Mouse (Mus musculus) CH12.LX (cell line): ENCODE results near the gene Gm26727. TPM values are rescaled to one million over a fixed set of nuclear protein-coding genes. Genes with fewer than 3 reads are reported as not detected.
"Not testable (repeated sequence)": the region's sequence is repeated elsewhere in the genome, so short reads cannot be mapped to it uniquely, and the experiment has no call there.

Experiments used
- DNase-seq: peaks from one replicate; pipeline ENCODE4 v3.0.0-alpha.2; 2013; ENCODE audit errors: extremely low read depth
- H3K27ac ChIP-seq: 2 replicates; pipeline ENCODE4 v1.5.1; 2012; ENCODE audit warnings: low read depth, mild to moderate bottlenecking, control low read depth, moderate library complexity; ENCODE audit not compliant: insufficient read depth
- H3K27me3 ChIP-seq: replicated peaks from 2 replicates; pipeline ENCODE3; 2012; ENCODE audit warnings: inconsistent platforms
- H3K36me3 ChIP-seq, 2 experiments: replicated peaks in 1 of 2; 2 replicates each; pipeline versions ENCODE3 to v1.6.1; 2012; ENCODE audit warnings: inconsistent platforms in 1 of 2, low read length in 1 of 2, mild to moderate bottlenecking in 1 of 2, mixed read lengths in 1 of 2, moderate library complexity in 1 of 2; ENCODE audit not compliant: control insufficient read depth in 1 of 2, insufficient read depth in 1 of 2
- H3K4me1 ChIP-seq, 2 experiments: 2 replicates each; pipeline ENCODE4 v1.6.1; 2012; ENCODE audit warnings: inconsistent platforms in 1 of 2, moderate library complexity in 1 of 2; ENCODE audit not compliant: insufficient read depth in 2 of 2, control insufficient read depth in 1 of 2
- H3K4me2 ChIP-seq: 2 replicates; pipeline ENCODE4 v1.6.1; 2012; ENCODE audit warnings: low read depth, mild to moderate bottlenecking, control low read depth; ENCODE audit not compliant: poor library complexity, insufficient read depth, severe bottlenecking
- H3K4me3 ChIP-seq, 3 experiments: fragments of 150-350 bp in 1 of 3; sonication (generic) in 1 of 3; replicated peaks in 1 of 3; 2 replicates each; pipeline versions ENCODE3 to v1.5.1; 2011 to 2012; ENCODE audit warnings: low read depth in 2 of 3, low read length in 2 of 3, mild to moderate bottlenecking in 2 of 3, moderate library complexity in 2 of 3, control low read depth in 1 of 3, improper control_type of control experiment in 1 of 3, inconsistent platforms in 1 of 3, mixed read lengths in 1 of 3; ENCODE audit not compliant: poor library complexity in 1 of 3
- H3K79me2 ChIP-seq: replicated peaks from 2 replicates; pipeline ENCODE4 v1.6.1; 2012; ENCODE audit warnings: mild to moderate bottlenecking, moderate library complexity; ENCODE audit not compliant: control insufficient read depth, poor library complexity, insufficient read depth, severe bottlenecking; ENCODE audit errors: extremely low read depth
- H3K9ac ChIP-seq: 2 replicates; pipeline ENCODE4 v1.6.1; 2012; ENCODE audit warnings: low read depth, mild to moderate bottlenecking, control low read depth, moderate library complexity; ENCODE audit not compliant: insufficient read depth
- H3K9me3 ChIP-seq: replicated peaks from 2 replicates; pipeline ENCODE3; 2012; ENCODE audit warnings: low read length, inconsistent platforms, mixed read lengths
- CHD1 ChIP-seq: IDR thresholded peaks from 2 replicates; pipeline ENCODE4 v1.6.1; 2012; ENCODE audit warnings: low read depth, low read length, improper control_type of control experiment, inconsistent platforms
- CHD2 ChIP-seq: IDR thresholded peaks from 2 replicates; pipeline ENCODE4 v1.6.1; 2011; ENCODE audit warnings: low read length, improper control_type of control experiment
- CTCF ChIP-seq, 2 experiments: IDR thresholded peaks in 1 of 2; conservative IDR thresholded peaks in 1 of 2; 2 replicates each; pipeline ENCODE4 v1.5.1; 2011 to 2012; ENCODE audit warnings: low read depth in 2 of 2, low read length in 2 of 2, improper control_type of control experiment in 1 of 2, inconsistent platforms in 1 of 2, mild to moderate bottlenecking in 1 of 2, moderate library complexity in 1 of 2
- ELF1 ChIP-seq: IDR thresholded peaks from 2 replicates; pipeline ENCODE4 v1.6.1; 2014; ENCODE audit warnings: low read depth, mild to moderate bottlenecking, inconsistent platforms, low read length, improper control_type of control experiment
- GABPA ChIP-seq: IDR thresholded peaks from 2 replicates; pipeline ENCODE4 v1.6.1; 2012; ENCODE audit warnings: low read depth, low read length, improper control_type of control experiment, inconsistent platforms; ENCODE audit not compliant: insufficient replicate concordance
- JUND ChIP-seq: conservative IDR thresholded peaks from 2 replicates; pipeline ENCODE4 v1.6.1; 2011; ENCODE audit warnings: low read depth, low read length, improper control_type of control experiment
- KAT2A ChIP-seq: IDR thresholded peaks from 2 replicates; pipeline ENCODE4 v1.6.1; 2012; ENCODE audit warnings: low read length, improper control_type of control experiment, inconsistent platforms; ENCODE audit not compliant: insufficient replicate concordance
- MAFK ChIP-seq: IDR thresholded peaks from 2 replicates; pipeline ENCODE4 v1.6.1; 2011; ENCODE audit warnings: low read length, improper control_type of control experiment; ENCODE audit not compliant: insufficient replicate concordance
- MAZ ChIP-seq: IDR thresholded peaks from 2 replicates; pipeline ENCODE4 v1.6.1; 2012; ENCODE audit warnings: low read depth, mild to moderate bottlenecking, inconsistent platforms, low read length, improper control_type of control experiment, moderate library complexity
- MEF2A ChIP-seq: IDR thresholded peaks from 2 replicates; pipeline ENCODE4 v1.6.1; 2014; ENCODE audit warnings: low read depth, mild to moderate bottlenecking, inconsistent platforms, low read length, improper control_type of control experiment, borderline replicate concordance
- MXI1 ChIP-seq: IDR thresholded peaks from 2 replicates; pipeline ENCODE4 v1.6.1; 2011; ENCODE audit warnings: mild to moderate bottlenecking, low read depth, low read length, improper control_type of control experiment
- POLR2A ChIP-seq: IDR thresholded peaks from 2 replicates; pipeline ENCODE4 v1.6.1; 2011; ENCODE audit warnings: low read depth, mild to moderate bottlenecking, improper control_type of control experiment, low read length
- RAD21 ChIP-seq: IDR thresholded peaks from 2 replicates; pipeline ENCODE4 v1.6.1; 2011; ENCODE audit warnings: low read depth, mild to moderate bottlenecking, low read length, improper control_type of control experiment, moderate library complexity
- SIN3A ChIP-seq: IDR thresholded peaks from 2 replicates; pipeline ENCODE4 v1.6.1; 2012; ENCODE audit warnings: low read length, improper control_type of control experiment, inconsistent platforms
- TBP ChIP-seq: conservative IDR thresholded peaks from 2 replicates; pipeline ENCODE4 v1.6.1; 2011; ENCODE audit warnings: low read depth, low read length, improper control_type of control experiment
- TCF12 ChIP-seq: IDR thresholded peaks from 2 replicates; pipeline ENCODE4 v1.6.1; 2014; ENCODE audit warnings: low read depth, mild to moderate bottlenecking, inconsistent platforms, low read length, improper control_type of control experiment
- USF2 ChIP-seq: conservative IDR thresholded peaks from 2 replicates; pipeline ENCODE4 v1.6.1; 2011; ENCODE audit warnings: low read depth, low read length, improper control_type of control experiment
- ZC3H11A ChIP-seq: IDR thresholded peaks from 2 replicates; pipeline ENCODE4 v1.6.1; 2012; ENCODE audit warnings: low read depth, mild to moderate bottlenecking, inconsistent platforms, low read length, improper control_type of control experiment
- ZKSCAN1 ChIP-seq: IDR thresholded peaks from 2 replicates; pipeline ENCODE4 v1.6.1; 2012; ENCODE audit warnings: low read depth, inconsistent platforms, low read length, improper control_type of control experiment, borderline replicate concordance
- ZNF384 ChIP-seq: IDR thresholded peaks from 2 replicates; pipeline ENCODE4 v1.6.1; 2012; ENCODE audit warnings: low read depth, low read length, improper control_type of control experiment, inconsistent platforms
- dilution Hi-C: fragments of 300-500 bp; cut with MboI; formaldehyde crosslinking; loops from 2 replicates; pipeline ENCODE4 v1.14.3; 2020; ENCODE audit warnings: low sequenced_read_pairs; ENCODE audit not compliant: extremely low pct_unique_long_range_greater_than_20kb, extremely low pct_ligation_motif_present
- in situ Hi-C: fragments of 300-500 bp; cut with MboI; formaldehyde crosslinking; loops from 3 replicates; pipeline ENCODE4 v1.14.3; 2019; ENCODE audit warnings: low sequenced_read_pairs, low pct_ligation_motif_present, low pct_unique_long_range_greater_than_20kb, mixed read lengths
- polyA plus RNA-seq: library from polyadenylated mRNA; unstranded; fragments of >175 nt; gene quantifications from 2 replicates; pipeline ENCODE4 v1.2.1, GENCODE M21; 2012; ENCODE audit warnings: low read depth; ENCODE audit not compliant: insufficient read length
- total RNA-seq, 2 experiments: library from RNA; depleted of rRNA; stranded (reverse); fragments of 300-350 nt in 1 of 2; fragments of >200 nt in 1 of 2; gene quantifications; 2 replicates each; pipeline ENCODE4 v1.2.3; 2012 to 2014

Gene Gm26727
- total and polyA plus RNA-seq, 3 experiments, result not detected

GRCm38 (mm10) chr2:67477753-67478152, 44.8 kb upstream of the Gm26727 start:
- dilution Hi-C loops, result no loop called here
- in situ Hi-C loops, result no loop called here
- no peak overlapping the region for H3K27ac ChIP-seq
- no peaks in the 10 kb centered on the region for H3K36me3 ChIP-seq
- H3K4me3 ChIP-seq, result no peak overlapping the region
- H3K4me1 ChIP-seq, result no peaks in the 10 kb centered on the region
- peaks cover 38% of the 10 kb centered on the region for H3K9me3 ChIP-seq
- no peak overlapping the region for H3K9ac ChIP-seq
- TF ChIP-seq ELF1 (no peak), CTCF (conservative IDR thresholded peaks at IDR 0.05 in 1 of 2, IDR thresholded peaks at IDR 0.05 in 1 of 2; ENCODE audit: low read depth in 2 of 2, low read length in 2 of 2) (peak in 1 of 2 experiments; percentile 15; a peak in 1 of 4 replicates)
- DNase-seq, result peak; percentile 4
- no peak overlapping the region for H3K4me2 ChIP-seq
- no peaks in the 10 kb centered on the region for H3K27me3 ChIP-seq
- no peaks in the 10 kb centered on the region for H3K79me2 ChIP-seq

GRCm38 (mm10) chr2:67470030-67470429, 37.0 kb upstream of the Gm26727 start:
- H3K4me1 ChIP-seq, in situ Hi-C loops, H3K4me3 ChIP-seq, DNase-seq, H3K27me3 ChIP-seq, H3K9ac ChIP-seq, H3K36me3 ChIP-seq, H3K4me2 ChIP-seq, H3K27ac ChIP-seq, dilution Hi-C loops, H3K79me2 ChIP-seq: not testable (repeated sequence)
- peaks cover 31% of the 10 kb centered on the region for H3K9me3 ChIP-seq

GRCm38 (mm10) chr2:67467036-67467435, 34.1 kb upstream of the Gm26727 start:
- dilution Hi-C loops, result no loop called here

More at GRCm38 (mm10) chr2:67467036-67467435, 34.1 kb upstream of the Gm26727 start:
- no peaks in the 10 kb centered on the region for H3K4me1 ChIP-seq
- TF ChIP-seq CHD1, result no peak
- no peak for TF ChIP-seq TBP
- no peak for TF ChIP-seq MAFK
- TF ChIP-seq JUND, result no peak
- no peak for TF ChIP-seq SIN3A
- TF ChIP-seq MEF2A, result no peak
- no peak for TF ChIP-seq TCF12
- no peak for TF ChIP-seq CHD2
- TF ChIP-seq CTCF (conservative IDR thresholded peaks at IDR 0.05 in 1 of 2, IDR thresholded peaks at IDR 0.05 in 1 of 2; ENCODE audit: low read depth in 2 of 2, low read length in 2 of 2), result no peak
- TF ChIP-seq ZNF384, result no peak
- no peak for TF ChIP-seq ZC3H11A
- TF ChIP-seq ZKSCAN1, result no peak
- TF ChIP-seq RAD21, result no peak
- no peak for TF ChIP-seq KAT2A
- no peak for TF ChIP-seq MXI1
- TF ChIP-seq POLR2A, result no peak
- no peak for TF ChIP-seq GABPA
- TF ChIP-seq ELF1, result no peak
- no peak for TF ChIP-seq MAZ
- TF ChIP-seq USF2, result no peak
- DNase-seq, result no peak
- H3K9me3 ChIP-seq, result peaks cover 27% of the 10 kb centered on the region
- H3K79me2 ChIP-seq, result no peaks in the 10 kb centered on the region
- no peaks in the 10 kb centered on the region for H3K36me3 ChIP-seq
- H3K9ac ChIP-seq, result no peak overlapping the region
- H3K27ac ChIP-seq, result no peak overlapping the region
- H3K27me3 ChIP-seq, result no peaks in the 10 kb centered on the region
- in situ Hi-C loops, result no loop called here
- H3K4me2 ChIP-seq, result no peak overlapping the region
- H3K4me3 ChIP-seq, result no peak overlapping the region
